Mouse (Mus musculus) embryo, embryonic 11 days (tissue): ENCODE measurements at regions not wholly inside any gene's neighbourhood (a gene's known extent, or its start where the extent isn't known, plus 50 kb on each side); places are given as distances from the start of the nearest gene placed in this dataset.

ENCODE experiments used
- DNase-seq: peaks from one replicate; pipeline ENCODE4 v3.0.0-alpha.2; 2015

DNA sequence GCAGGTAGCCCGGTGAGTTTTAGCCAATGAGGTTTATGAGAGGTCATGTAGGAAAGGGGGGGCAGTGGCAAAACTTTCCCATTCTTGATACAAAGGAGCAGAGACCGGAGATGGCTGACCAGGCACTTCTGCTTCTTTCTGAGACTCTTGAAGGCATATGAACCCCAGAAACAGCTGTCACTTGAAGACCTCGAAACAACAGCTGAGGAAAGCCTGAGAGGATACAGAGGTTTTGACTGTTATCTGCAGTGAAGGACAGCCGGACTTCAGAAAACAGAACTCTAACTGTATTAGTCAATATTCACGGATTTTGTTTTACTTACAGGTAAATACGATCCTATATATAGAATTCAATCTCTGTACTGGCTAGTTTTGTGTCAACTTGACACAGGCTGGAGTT, 50.0 kb upstream of the Tiparp start:
- no peak for DNase-seq

DNA sequence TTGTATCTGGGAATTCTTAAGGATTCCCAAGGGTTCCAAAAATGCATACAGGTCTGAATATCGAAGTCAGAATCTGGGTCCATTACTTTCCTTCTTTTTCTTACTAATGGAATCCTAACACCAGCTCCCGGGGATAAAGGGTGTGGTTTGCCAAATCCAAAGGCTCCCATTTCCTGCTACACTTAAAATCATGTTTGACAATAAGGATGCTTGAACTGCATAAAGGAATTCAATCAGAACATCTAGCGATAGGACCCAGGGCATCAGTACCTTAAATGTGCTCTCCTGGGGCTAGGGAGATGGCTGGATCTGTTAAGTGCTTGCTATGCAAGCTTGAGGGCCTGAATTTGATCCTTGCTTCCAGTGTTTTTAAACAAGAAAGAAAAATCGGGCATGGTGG, 51.1 kb upstream of the Tiparp start:
- DNase-seq: no peak

DNA sequence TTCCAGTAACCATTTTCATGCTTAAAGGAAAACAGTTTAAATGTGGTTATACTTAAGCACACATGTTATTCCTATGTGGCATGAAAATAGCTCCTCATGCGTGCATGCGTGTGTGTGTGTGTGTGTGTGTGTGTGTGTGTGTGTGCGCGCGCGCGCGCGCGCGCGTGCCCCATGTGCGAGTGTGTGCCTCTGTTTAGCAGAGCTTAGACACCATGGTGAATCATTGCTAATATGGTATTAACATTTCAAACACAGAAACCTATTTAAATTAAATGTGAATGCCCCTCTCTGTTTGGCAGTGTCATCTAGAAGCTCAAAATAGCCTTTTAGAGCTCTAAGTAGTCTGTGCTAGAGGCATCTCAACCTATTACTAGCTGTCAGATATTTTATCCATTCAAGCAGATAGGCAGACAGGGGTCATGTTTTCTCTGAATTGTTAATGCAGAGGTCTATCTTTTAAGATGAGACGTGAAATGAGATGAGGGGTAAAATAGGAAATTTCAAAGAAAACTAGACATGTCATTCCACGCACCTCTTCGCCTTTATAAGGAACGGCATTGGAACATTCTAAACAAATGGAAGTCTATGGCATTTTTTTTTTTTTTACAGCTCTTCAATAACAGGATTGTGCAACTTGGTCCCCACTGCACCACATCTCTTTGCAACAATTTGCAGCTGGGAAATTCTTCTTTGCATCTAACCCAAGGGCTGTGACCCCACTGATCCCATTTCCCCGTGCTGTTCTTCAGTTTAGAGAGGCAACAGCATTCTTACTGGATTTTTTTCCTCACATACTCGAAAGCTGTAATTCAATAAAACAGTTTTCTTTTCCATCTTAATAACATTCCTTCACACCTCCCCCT, 51.9 kb upstream of the Tiparp start:
- no peak for DNase-seq

DNA sequence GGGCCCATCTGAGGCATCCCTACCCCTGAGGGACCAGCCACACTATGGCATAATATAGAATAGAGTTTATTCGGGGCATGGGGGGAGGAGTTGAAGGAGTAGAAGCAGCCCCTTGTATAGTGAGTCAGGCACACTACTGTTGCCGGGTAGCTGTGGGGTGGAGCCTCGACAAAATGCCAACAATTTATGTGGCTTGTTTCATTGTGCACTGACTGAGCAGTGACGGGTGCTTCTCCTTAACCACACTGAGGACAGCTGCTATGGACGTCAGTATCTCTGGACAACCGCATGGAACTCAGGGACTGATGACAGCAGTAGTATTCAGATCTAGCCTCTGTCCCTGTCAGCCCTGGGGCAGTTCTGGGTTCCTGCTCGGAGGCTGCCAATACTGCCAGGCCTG, 53.6 kb upstream of the Tiparp start:
- no peak for DNase-seq

DNA sequence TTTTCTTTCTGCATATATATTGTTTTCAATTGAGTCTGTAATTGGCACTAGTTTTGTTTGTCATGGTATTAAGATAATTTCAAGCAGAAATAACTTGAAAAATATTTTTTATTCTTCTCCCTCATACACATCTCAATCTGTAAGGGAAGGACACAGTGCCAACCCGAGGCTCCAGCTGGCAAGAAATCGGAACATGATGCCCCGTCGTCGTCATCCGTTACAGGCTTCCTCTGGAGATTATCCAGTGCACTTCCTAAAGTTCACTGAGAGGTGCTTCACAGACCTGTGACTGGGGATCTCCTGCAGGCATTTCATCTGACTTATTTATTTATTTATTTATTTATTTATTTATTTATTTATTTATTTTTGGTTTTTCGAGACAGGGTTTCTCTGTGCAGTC, 56.4 kb upstream of the Tiparp start:
- DNase-seq: no peak

DNA sequence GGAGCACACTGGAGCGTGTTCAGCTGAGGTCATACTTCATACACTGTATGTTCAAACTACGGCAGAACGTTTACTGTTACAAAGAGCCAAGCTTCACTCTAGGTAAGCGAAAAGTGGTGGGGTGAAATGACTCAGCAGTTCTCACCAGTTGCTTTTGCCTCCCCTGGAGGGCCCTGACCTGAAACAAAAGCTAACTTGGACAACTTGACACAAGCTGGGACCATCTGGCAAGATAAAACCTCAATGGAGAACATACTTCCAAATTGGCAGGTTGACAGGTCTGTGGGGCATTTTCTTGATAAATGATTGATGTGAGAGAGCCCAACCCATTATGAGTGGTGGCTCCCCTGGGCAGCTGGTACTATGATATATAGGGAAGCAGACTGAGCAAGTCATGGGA, 59.0 kb upstream of the Tiparp start:
- DNase-seq: no peak

DNA sequence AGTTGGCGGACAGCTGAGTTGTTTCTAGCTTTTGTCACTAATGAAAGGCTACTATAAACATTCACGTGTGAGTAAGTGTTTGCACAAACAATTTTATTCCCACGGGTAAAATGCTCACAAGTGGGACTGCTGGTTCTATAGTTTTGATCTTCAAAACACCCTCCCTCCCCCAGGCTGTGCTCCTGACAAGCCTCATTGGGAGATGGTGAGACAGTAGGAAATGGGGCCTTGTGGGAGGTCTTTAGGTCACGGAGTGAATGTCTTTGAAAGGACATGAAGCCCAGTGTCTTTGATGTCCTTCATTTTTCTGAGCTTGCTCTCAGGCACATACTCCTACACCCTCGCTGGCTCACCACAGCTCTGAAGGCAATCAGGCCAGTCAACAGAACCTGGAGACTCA, 63.4 kb upstream of the Tiparp start:
- no peak for DNase-seq

DNA sequence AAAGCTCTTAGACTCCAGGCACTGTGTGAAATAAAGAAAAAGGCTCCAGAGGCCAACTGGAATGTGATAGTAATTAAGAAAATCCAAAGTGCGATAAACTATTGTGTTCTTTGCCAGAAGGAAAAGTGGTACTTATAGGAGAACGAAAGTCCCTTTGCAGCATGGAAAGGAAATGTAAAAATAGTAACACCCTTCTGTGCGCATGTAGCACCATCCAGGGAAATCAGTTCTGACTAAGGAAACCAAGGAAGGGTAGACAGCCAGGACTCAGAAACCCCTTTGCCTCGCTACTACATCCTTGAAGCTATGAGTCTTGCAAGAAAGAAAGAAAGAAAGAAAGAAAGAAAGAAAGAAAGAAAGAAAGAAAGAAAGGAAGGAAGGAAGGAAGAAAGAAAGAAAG, 67.3 kb upstream of the Tiparp start:
- no peak for DNase-seq

DNA sequence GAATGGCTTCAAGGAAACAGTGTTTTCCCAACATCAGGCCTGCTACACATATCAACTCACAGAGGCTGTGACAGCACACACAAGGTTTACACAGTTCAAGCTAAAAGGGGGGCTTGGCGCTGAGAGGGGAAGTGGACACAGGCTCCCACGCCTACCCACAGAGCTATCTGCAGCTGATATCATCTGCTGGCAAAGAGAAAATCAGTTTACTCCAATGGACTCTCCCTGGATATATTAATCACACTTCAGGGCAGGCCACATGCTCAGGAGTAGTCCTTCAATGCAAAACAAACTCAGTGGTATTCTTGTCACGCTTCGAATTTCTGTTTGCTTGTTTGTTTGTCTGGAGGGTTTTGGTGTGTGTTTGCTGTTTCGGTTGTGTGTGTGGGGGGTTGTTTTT, 67.3 kb upstream of the Ssr3 start:
- DNase-seq: no peak

DNA sequence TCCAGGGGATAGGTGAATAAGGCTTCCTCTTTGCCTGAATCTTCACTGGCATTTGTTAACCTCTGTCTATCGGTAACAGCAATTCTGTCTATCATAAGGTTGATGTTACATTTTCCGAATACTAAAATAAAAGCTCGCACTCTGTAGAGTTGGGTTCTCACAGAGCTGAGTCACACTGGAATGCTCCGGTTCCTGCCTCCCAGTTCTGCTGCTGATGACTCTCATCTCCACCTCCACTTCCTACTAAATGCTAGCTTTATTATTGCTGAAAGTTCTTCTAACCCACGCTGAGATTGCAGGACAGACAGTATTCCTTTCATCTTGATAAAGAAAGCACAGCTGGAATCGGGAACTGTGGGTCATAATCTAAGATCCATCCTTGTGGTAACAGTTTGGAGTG, 65.5 kb upstream of the Ssr3 start:
- DNase-seq: no peak

DNA sequence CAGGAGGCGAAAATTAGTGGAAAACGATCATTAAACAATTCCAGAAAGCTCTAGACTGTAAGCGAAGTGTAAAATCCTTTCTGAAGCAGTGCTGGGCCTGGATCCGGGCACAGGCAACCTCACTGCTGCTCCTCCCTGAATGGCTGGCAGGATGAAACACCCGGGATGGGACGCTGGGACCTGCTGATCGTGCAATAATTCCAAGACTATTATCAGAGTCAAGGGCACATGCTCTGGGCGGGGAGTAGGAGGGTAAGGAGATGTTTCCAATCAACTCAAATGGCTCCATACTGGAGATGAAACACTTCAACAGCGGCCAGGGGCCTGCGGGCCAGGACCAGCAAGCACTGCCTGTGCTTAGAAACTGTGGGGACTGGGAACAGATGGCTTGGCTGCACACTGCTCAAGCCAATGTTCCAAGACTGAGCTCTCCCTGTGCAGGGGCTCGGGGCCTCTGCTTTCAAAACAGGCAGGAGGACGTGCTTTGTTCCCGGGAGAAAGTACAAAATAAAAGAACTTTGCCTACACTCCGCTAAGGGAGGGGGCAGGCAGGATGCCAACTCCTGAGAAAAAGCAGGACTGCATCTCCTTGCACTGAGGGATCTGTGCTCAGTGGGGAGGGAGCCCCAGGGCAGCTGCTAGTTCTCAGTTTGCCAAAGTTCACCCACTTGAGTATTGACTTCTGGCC, 63.3 kb upstream of the Ssr3 start:
- DNase-seq: peak; percentile 59

DNA sequence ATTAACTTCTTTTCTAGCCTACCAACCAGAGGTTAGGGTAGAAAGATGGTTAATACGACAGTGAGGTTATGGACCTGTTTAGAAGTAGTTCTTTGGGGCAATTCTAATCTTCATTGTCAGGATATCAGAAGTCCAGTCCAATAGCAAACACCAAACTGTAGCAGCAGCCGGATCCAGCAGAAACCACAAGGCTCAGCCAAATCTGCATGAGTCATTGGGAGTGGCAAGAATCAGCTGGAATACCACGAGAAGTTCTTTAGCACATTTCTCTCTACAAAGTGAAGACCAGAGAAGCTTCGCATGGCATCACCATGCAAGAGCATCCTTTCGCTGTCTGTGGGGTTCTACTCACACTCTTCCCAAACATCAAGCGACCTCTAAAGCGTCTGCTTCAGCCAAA, 61.9 kb upstream of the Ssr3 start:
- DNase-seq: no peak

DNA sequence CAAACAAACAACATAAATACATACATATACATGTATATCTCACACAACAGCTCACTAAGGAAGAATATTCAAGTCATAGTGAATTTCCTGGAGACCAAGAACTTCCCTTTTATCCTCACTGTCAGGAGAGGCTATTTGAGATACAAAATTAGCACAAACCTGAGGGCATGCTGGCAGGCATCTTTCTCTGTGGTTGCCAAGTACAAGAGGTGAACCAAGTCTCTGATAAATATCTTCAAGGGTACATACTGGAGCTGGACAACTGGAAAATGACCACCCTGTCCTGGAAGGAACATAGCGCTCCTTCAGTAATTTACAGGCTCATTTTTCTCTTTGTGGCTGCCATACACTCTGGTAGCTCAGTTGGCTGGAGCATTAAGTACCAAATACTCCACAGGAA, 56.8 kb upstream of the Ssr3 start:
- no peak for DNase-seq

DNA sequence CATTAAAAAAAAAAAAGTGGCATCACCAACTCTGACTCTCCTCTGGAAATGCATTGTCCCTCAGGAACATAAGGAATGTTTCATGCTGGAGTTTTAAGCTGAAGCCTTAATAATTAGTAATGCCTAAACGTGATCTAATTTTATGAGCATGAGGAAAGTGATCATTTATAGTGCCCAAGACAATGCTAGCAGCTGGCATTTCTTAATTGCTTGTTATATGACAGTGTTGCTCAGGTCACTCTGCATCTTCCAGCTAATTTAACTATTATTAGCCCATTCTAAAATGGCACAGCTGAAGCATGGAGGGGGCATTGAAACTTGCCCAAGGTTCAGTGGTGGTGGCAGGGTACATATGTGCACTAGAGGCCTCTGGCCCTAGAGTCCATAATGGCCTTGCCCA, 51.3 kb upstream of the Ssr3 start:
- no peak for DNase-seq

DNA sequence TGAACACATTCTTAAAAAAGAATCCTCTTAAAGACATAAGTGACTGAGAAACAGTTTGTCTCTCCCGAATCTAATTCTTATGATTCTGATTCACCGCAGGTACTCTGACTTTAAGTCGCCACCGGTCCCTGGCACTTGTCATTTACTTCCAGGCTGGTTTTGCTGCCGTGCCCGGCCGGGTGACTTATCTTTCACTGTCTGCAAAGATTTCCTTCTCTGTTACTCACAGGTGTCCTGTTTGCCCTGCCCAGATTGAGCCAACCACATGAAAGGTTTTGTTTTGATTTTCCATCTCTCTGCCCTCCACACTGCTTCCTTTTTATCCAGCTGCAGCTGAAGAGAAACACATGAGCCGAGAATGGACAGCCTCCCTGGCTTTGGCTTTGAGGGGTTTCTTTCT, 50.5 kb upstream of the Ssr3 start:
- no peak for DNase-seq

DNA sequence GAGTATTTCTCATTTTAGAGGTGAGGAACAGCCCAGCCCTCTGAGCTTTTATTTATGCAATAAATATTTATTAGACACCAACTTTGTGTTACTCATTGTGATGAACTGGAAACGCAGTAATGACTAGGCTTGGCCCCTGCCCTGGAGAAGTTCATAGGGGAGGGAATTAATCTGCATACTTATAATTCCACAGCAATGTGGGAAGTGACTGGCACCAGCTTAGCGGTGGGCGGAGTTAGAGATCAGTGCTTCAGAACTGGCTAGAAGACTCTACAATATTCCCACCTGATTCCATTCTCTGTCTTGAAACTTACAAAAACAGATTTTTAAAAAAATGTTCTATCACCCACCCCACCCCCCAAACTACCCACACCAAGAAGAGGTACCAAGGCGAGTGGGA, 49.8 kb upstream of the Ssr3 start:
- no peak for DNase-seq
